Mouse (Mus musculus) embryonic facial prominence, embryonic 15.5 days (tissue): ENCODE measurements at regions not wholly inside any gene's neighbourhood (a gene's known extent, or its start where the extent isn't known, plus 50 kb on each side); places are given as distances from the start of the nearest gene placed in this dataset.

Experiments used
- ATAC-seq: fragments of 200-750 bp; cut with Nextera tagmentation; 2 replicates; pipeline ENCODE4 v1.8.0; 2017; ENCODE audit warnings: low read depth, moderate TSS enrichment; ENCODE audit not compliant: insufficient number of reproducible peaks, low FRiP score, low TSS enrichment
- H3K27ac ChIP-seq: fragments of 300-500 bp; sonication (generic); replicated peaks from 2 replicates; pipeline ENCODE4 v1.5.1; 2015; ENCODE audit warnings: mild to moderate bottlenecking, inconsistent platforms
- H3K27me3 ChIP-seq: fragments of 300-500 bp; sonication (generic); 2 replicates; pipeline ENCODE4 v1.6.1; 2015; ENCODE audit warnings: inconsistent platforms
- H3K36me3 ChIP-seq: fragments of 300-500 bp; sonication (generic); 2 replicates; pipeline ENCODE4 v1.6.1; 2015; ENCODE audit warnings: mild to moderate bottlenecking, inconsistent platforms
- H3K4me1 ChIP-seq: fragments of 300-500 bp; sonication (generic); 2 replicates; pipeline ENCODE4 v1.6.1; 2015; ENCODE audit warnings: inconsistent platforms
- H3K4me2 ChIP-seq: fragments of 300-500 bp; sonication (generic); replicated peaks from 2 replicates; pipeline ENCODE4 v1.6.1; 2015; ENCODE audit warnings: mild to moderate bottlenecking, inconsistent platforms
- H3K4me3 ChIP-seq: fragments of 300-500 bp; sonication (generic); replicated peaks from 2 replicates; pipeline ENCODE4 v1.5.1; 2015; ENCODE audit warnings: mild to moderate bottlenecking, inconsistent platforms
- H3K9ac ChIP-seq: fragments of 300-500 bp; sonication (generic); 2 replicates; pipeline ENCODE4 v1.6.1; 2015; ENCODE audit warnings: inconsistent platforms
- H3K9me3 ChIP-seq: fragments of 300-500 bp; sonication (generic); replicated peaks from 2 replicates; pipeline ENCODE4 v1.6.1; 2016; ENCODE audit warnings: inconsistent platforms
- WGBS: fragments of 180-500 bp; shearing (Covaris S2); methylation state at CpG from one replicate; pipeline ENCODE4 v1.1.7; 2015; 5-methylcytosine and 5-hydroxymethylcytosine counted together

GRCm38 (mm10) chr3:105227551-105227950 lies 160.9 kb downstream of the 4930564D02Rik start:
- Histone ChIP-seq H3K4me3 (no peak overlapping the region), H3K9ac (no peak overlapping the region), H3K9me3 (no peaks in the 10 kb centered on the region), H3K4me2 (no peak overlapping the region), H3K4me1 (no peaks in the 10 kb centered on the region), H3K27me3 (no peaks in the 10 kb centered on the region), H3K36me3 (no peaks in the 10 kb centered on the region), H3K27ac (no peak overlapping the region)
- ATAC-seq = no peak
- 71% methylated on average over 1 of the region's 1 CpGs for WGBS

GRCm38 (mm10) chr3:105228401-105228800 lies 161.8 kb downstream of the 4930564D02Rik start:
- WGBS = 85% methylated on average over 3 of the region's 3 CpGs
- Histone ChIP-seq H3K4me1 (no peaks in the 10 kb centered on the region), H3K36me3 (no peaks in the 10 kb centered on the region), H3K4me3 (no peak overlapping the region), H3K27ac (no peak overlapping the region), H3K4me2 (no peak overlapping the region), H3K9me3 (no peaks in the 10 kb centered on the region), H3K27me3 (no peaks in the 10 kb centered on the region), H3K9ac (no peak overlapping the region)
- ATAC-seq = no peak

- no peak for ATAC-seq
- Histone ChIP-seq H3K27me3 (no peaks in the 10 kb centered on the region), H3K9ac (no peak overlapping the region), H3K27ac (no peak overlapping the region), H3K36me3 (no peaks in the 10 kb centered on the region), H3K9me3 (no peaks in the 10 kb centered on the region), H3K4me1 (no peaks in the 10 kb centered on the region), H3K4me2 (no peak overlapping the region), H3K4me3 (no peak overlapping the region)
- WGBS = 34% methylated on average over 3 of the region's 3 CpGs
Measured at GRCm38 (mm10) chr3:105241048-105241447, 174.4 kb downstream of the 4930564D02Rik start.

GRCm38 (mm10) chr3:105257096-105257495 lies 190.5 kb downstream of the 4930564D02Rik start:
- H3K27ac ChIP-seq = no peak overlapping the region

GRCm38 (mm10) chr3:105275241-105275640 lies 176.9 kb upstream of the Kcnd3 start:
- no peak for ATAC-seq
- Histone ChIP-seq H3K9ac (no peak overlapping the region), H3K4me2 (no peak overlapping the region), H3K9me3 (no peaks in the 10 kb centered on the region), H3K27ac (no peak overlapping the region), H3K4me1 (no peaks in the 10 kb centered on the region), H3K36me3 (no peaks in the 10 kb centered on the region), H3K4me3 (no peak overlapping the region), H3K27me3 (no peaks in the 10 kb centered on the region)
- 31% methylated on average over 4 of the region's 4 CpGs for WGBS

More at GRCm38 (mm10) chr3:105257096-105257495, 190.5 kb downstream of the 4930564D02Rik start:
- Histone ChIP-seq H3K9me3 (no peaks in the 10 kb centered on the region), H3K27me3 (no peaks in the 10 kb centered on the region), H3K4me1 (no peaks in the 10 kb centered on the region), H3K36me3 (no peaks in the 10 kb centered on the region), H3K4me2 (no peak overlapping the region), H3K9ac (no peak overlapping the region), H3K4me3 (no peak overlapping the region)
- no peak for ATAC-seq
- 63% methylated on average over 2 of the region's 2 CpGs for WGBS

GRCm38 (mm10) chr3:105280971-105281370 lies 171.2 kb upstream of the Kcnd3 start:
- Histone ChIP-seq H3K4me2 (no peak overlapping the region), H3K27me3 (no peaks in the 10 kb centered on the region), H3K9ac (no peak overlapping the region), H3K9me3 (no peaks in the 10 kb centered on the region), H3K4me3 (no peak overlapping the region), H3K36me3 (no peaks in the 10 kb centered on the region), H3K4me1 (no peaks in the 10 kb centered on the region), H3K27ac (no peak overlapping the region)
- 50% methylated on average over 5 of the region's 5 CpGs for WGBS
- ATAC-seq = no peak

DNA sequence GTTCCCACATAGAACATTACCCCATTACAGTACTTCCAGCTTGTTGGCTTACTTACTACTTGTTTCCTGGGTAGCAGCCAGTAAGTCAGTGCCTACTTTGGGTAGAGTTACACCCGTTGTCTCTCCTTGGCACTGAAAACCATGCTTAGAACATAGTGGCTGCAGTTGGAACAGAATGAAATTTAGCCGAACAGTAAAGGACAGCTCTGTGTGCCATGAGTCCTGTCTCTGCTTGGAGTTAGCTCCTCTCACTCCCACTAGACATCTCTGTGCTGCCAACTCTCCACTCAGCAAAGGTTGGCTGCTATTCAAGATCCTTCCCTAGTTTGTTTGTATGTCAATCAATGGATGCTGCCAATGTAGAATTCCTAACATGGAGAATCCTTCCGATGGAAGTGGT lies 170.4 kb upstream of the Kcnd3 start:
- WGBS = 82% methylated on average over 3 of the region's 3 CpGs
- ATAC-seq = no peak
- no peak overlapping the region for H3K4me2 ChIP-seq
- H3K4me1 ChIP-seq = no peaks in the 10 kb centered on the region
- H3K27ac ChIP-seq = no peak overlapping the region
- H3K36me3 ChIP-seq = no peaks in the 10 kb centered on the region
- no peak overlapping the region for H3K9ac ChIP-seq
- no peak overlapping the region for H3K4me3 ChIP-seq
- H3K9me3 ChIP-seq = no peaks in the 10 kb centered on the region
- H3K27me3 ChIP-seq = no peaks in the 10 kb centered on the region

- Histone ChIP-seq H3K36me3 (no peaks in the 10 kb centered on the region), H3K27me3 (no peaks in the 10 kb centered on the region), H3K4me1 (no peaks in the 10 kb centered on the region), H3K9ac (no peak overlapping the region), H3K4me3 (no peak overlapping the region), H3K9me3 (no peaks in the 10 kb centered on the region), H3K4me2 (no peak overlapping the region), H3K27ac (no peak overlapping the region)
- WGBS = 63% methylated on average over 3 of the region's 3 CpGs
- no peak for ATAC-seq
Measured at GRCm38 (mm10) chr3:105298273-105298672, 153.9 kb upstream of the Kcnd3 start.

- no peak overlapping the region for H3K27ac ChIP-seq
- no peak for ATAC-seq
- H3K9ac ChIP-seq = no peak overlapping the region
- 21% methylated on average over 7 of the region's 7 CpGs for WGBS
- no peaks in the 10 kb centered on the region for H3K9me3 ChIP-seq
- H3K4me2 ChIP-seq = no peak overlapping the region
- H3K27me3 ChIP-seq = no peaks in the 10 kb centered on the region
- H3K4me3 ChIP-seq = no peak overlapping the region
- no peaks in the 10 kb centered on the region for H3K4me1 ChIP-seq
- H3K36me3 ChIP-seq = no peaks in the 10 kb centered on the region
Measured at GRCm38 (mm10) chr3:105300693-105301548, 151.2 kb upstream of the Kcnd3 start.

DNA sequence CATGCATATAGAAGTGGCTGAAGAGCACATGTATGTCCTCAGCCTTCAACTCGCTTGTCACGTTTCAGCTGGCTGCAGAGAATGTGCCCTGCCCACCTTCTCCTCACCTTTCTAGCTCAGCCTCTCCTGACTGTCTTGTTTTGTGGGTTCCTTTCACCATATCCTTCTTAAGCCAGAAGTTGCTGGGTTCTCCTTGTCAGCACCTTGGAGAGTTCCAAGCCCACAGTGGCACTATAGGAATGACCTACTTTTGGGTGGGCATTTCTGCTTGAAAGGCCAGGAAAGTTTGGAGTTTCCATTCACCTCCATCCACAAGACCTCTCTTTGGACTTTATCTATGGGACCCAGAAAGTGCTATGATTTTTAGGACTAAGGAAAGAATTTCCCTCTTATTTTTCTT lies 144.5 kb upstream of the Kcnd3 start:
- Histone ChIP-seq H3K36me3 (no peaks in the 10 kb centered on the region), H3K27me3 (no peaks in the 10 kb centered on the region), H3K27ac (no peak overlapping the region), H3K4me3 (no peak overlapping the region), H3K9me3 (no peaks in the 10 kb centered on the region), H3K4me1 (no peaks in the 10 kb centered on the region), H3K4me2 (no peak overlapping the region), H3K9ac (no peak overlapping the region)
- no peak for ATAC-seq
- WGBS = 66% methylated on average over 2 of the region's 2 CpGs

- H3K27ac ChIP-seq = no peak overlapping the region
- 78% methylated on average over 2 of the region's 2 CpGs for WGBS
Measured at GRCm38 (mm10) chr3:105309020-105309419, 143.1 kb upstream of the Kcnd3 start.

GRCm38 (mm10) chr3:105353268-105353667 lies 98.9 kb upstream of the Kcnd3 start:
- no peaks in the 10 kb centered on the region for H3K4me1 ChIP-seq
- 85% methylated on average over 4 of the region's 4 CpGs for WGBS

More at GRCm38 (mm10) chr3:105309020-105309419, 143.1 kb upstream of the Kcnd3 start:
- Histone ChIP-seq H3K27me3 (no peaks in the 10 kb centered on the region), H3K4me3 (no peak overlapping the region), H3K36me3 (no peaks in the 10 kb centered on the region), H3K9me3 (no peaks in the 10 kb centered on the region), H3K9ac (no peak overlapping the region), H3K4me2 (no peak overlapping the region), H3K4me1 (no peaks in the 10 kb centered on the region)
- ATAC-seq = no peak

More at GRCm38 (mm10) chr3:105353268-105353667, 98.9 kb upstream of the Kcnd3 start:
- Histone ChIP-seq H3K36me3 (no peaks in the 10 kb centered on the region), H3K9me3 (no peaks in the 10 kb centered on the region), H3K27me3 (no peaks in the 10 kb centered on the region), H3K4me3 (no peak overlapping the region), H3K27ac (no peak overlapping the region), H3K4me2 (no peak overlapping the region), H3K9ac (no peak overlapping the region)
- ATAC-seq = no peak
